Mouse (Mus musculus) forebrain, postnatal 0 days (tissue): ENCODE results near the gene Ptpn14. TPM values are rescaled to one million over a fixed set of nuclear protein-coding genes. Genes with fewer than 3 reads are reported as not detected.
A peak's percentile ranks its signal among the peaks of the same experiment; 100 is the strongest.

Source experiments
- ATAC-seq: fragments of 200-750 bp; cut with Nextera tagmentation; 2 replicates; pipeline ENCODE4 v1.8.0; 2017; ENCODE audit warnings: mild to moderate bottlenecking, moderate library complexity
- DNase-seq: peaks from one replicate; pipeline ENCODE4 v3.0.0-alpha.2; 2015
- H3K27ac ChIP-seq: fragments of 300-500 bp; sonication (generic); 2 replicates; pipeline ENCODE4 v1.5.1; 2014; ENCODE audit warnings: low read depth, mild to moderate bottlenecking, antibody characterized with exemption, low read length, moderate library complexity, mixed read lengths
- H3K27me3 ChIP-seq: fragments of 300-500 bp; sonication (generic); 2 replicates; pipeline ENCODE4 v1.6.1; 2014; ENCODE audit warnings: mild to moderate bottlenecking, low read length, mixed read lengths; ENCODE audit not compliant: insufficient read depth
- H3K36me3 ChIP-seq: fragments of 300-500 bp; sonication (generic); 2 replicates; pipeline ENCODE4 v1.6.1; 2014; ENCODE audit warnings: mild to moderate bottlenecking, moderate library complexity; ENCODE audit not compliant: insufficient read depth
- H3K4me1 ChIP-seq: fragments of 300-500 bp; sonication (generic); 2 replicates; pipeline ENCODE4 v1.6.1; 2014; ENCODE audit warnings: antibody characterized with exemption; ENCODE audit not compliant: insufficient read depth
- H3K4me2 ChIP-seq: fragments of 300-500 bp; sonication (generic); 2 replicates; pipeline ENCODE4 v1.6.1; 2014; ENCODE audit warnings: low read depth, mild to moderate bottlenecking, moderate library complexity
- H3K4me3 ChIP-seq: fragments of 300-500 bp; sonication (generic); 2 replicates; pipeline ENCODE4 v1.5.1; 2014; ENCODE audit warnings: low read depth, low read length, mixed read lengths
- H3K9ac ChIP-seq: fragments of 300-500 bp; sonication (generic); 2 replicates; pipeline ENCODE4 v1.6.1; 2014; ENCODE audit warnings: mild to moderate bottlenecking
- H3K9me3 ChIP-seq: fragments of 300-500 bp; sonication (generic); 2 replicates; pipeline ENCODE4 v1.6.1; 2016; ENCODE audit warnings: low read length
- CTCF ChIP-seq: sonication (generic); IDR thresholded peaks from 2 replicates; pipeline ENCODE4 v1.5.1; 2016; ENCODE audit warnings: antibody characterized with exemption, control low read depth, low read depth
- WGBS: fragments of 180-500 bp; shearing (Covaris S2); extraction: QIAGEN DNeasy Blood & Tissue Kit; methylation state at CpG from one replicate; pipeline ENCODE4 v1.1.7; 2014; 5-methylcytosine and 5-hydroxymethylcytosine counted together
- polyA plus RNA-seq: library from polyadenylated mRNA; unstranded; fragments of >200 nt; fragmentation: Nextera tagmentation; extraction: Ambion mirVana; gene quantifications from 2 replicates; pipeline ENCODE4 v1.2.1, GENCODE M21; 2015
- total RNA-seq: library from RNA; depleted of rRNA; stranded (reverse); fragments of >200 nt; gene quantifications from 2 replicates; pipeline ENCODE4 v1.2.3, GENCODE M21; 2014; rRNA removed

Gene Ptpn14
- 3.2 and 3.9 TPM in 2 replicates for total RNA-seq
- 0.49 and 0.98 TPM in 2 replicates for polyA plus RNA-seq

GRCm38 (mm10) chr1:189727884-189728783, at the start of gene Ptpn14:
Ptpn14 (plus strand) TSS chr1:189728268.
- H3K27ac ChIP-seq = 0 out of 2 replicates have a peak within 1 kb of the TSS, but pooled peaks have one; percentile 15
- no peaks in the 10 kb centered on the region for H3K9me3 ChIP-seq
- no peak for TF ChIP-seq CTCF
- ATAC-seq (peak; percentile 89), DNase-seq (peak; percentile 57)
- H3K4me1 ChIP-seq = 0 out of 2 replicates have a peak, but pooled peaks cover 7% of the 10 kb centered on the region
- H3K27me3 ChIP-seq = peaks cover 39% of the 10 kb centered on the region
- WGBS = 5% methylated on average over 72 of the region's 98 CpGs
- H3K4me2 ChIP-seq = peak within 1 kb of the TSS; percentile 98
- H3K4me3 ChIP-seq = peak within 1 kb of the TSS; percentile 57
- H3K9ac ChIP-seq = peak within 1 kb of the TSS; percentile 45
- H3K36me3 ChIP-seq = no peaks in the 10 kb centered on the region

- Histone ChIP-seq H3K9me3 (no peaks in the 10 kb centered on the region), H3K4me1 (no peaks in the 10 kb centered on the region), H3K36me3 (no peaks in the 10 kb centered on the region), H3K27me3 (no peaks in the 10 kb centered on the region), H3K9ac (no peak overlapping the region), H3K4me2 (no peak overlapping the region), H3K27ac (no peak overlapping the region), H3K4me3 (no peak overlapping the region)
- ATAC-seq (no peak), DNase-seq (no peak)
- 93% methylated on average over 3 of the region's 3 CpGs for WGBS
- no peak for TF ChIP-seq CTCF
These were observed 48.5 kb upstream of the Ptpn14 start for GRCm38 (mm10) chr1:189679555-189679954.

GRCm38 (mm10) chr1:189684786-189685415, 43.2 kb upstream of the Ptpn14 start:
- TF ChIP-seq CTCF = no peak
- no peak overlapping the region for H3K4me3 ChIP-seq
- DNase-seq = no peak

GRCm38 (mm10) chr1:189686025-189686424, 42.0 kb upstream of the Ptpn14 start:
- no peak for TF ChIP-seq CTCF
- no peak overlapping the region for H3K4me2 ChIP-seq
- no peak overlapping the region for H3K27ac ChIP-seq
- DNase-seq (no peak), ATAC-seq (no peak)
- no peaks in the 10 kb centered on the region for H3K9me3 ChIP-seq
- 0 out of 2 replicates have a peak, but pooled peaks cover 3% of the 10 kb centered on the region for H3K4me1 ChIP-seq
- 84% methylated on average over 6 of the region's 6 CpGs for WGBS
- no peaks in the 10 kb centered on the region for H3K27me3 ChIP-seq
- H3K36me3 ChIP-seq = no peaks in the 10 kb centered on the region
- H3K4me3 ChIP-seq = no peak overlapping the region
- H3K9ac ChIP-seq = no peak overlapping the region

More at GRCm38 (mm10) chr1:189684786-189685415, 43.2 kb upstream of the Ptpn14 start:
- WGBS = 97% methylated on average over 9 of the region's 9 CpGs
- Histone ChIP-seq H3K36me3 (no peaks in the 10 kb centered on the region), H3K9me3 (no peaks in the 10 kb centered on the region), H3K27me3 (no peaks in the 10 kb centered on the region), H3K9ac (no peak overlapping the region), H3K27ac (no peak overlapping the region), H3K4me1 (0 out of 2 replicates have a peak, but pooled peaks cover 3% of the 10 kb centered on the region), H3K4me2 (no peak overlapping the region)
- no peak for ATAC-seq

- peak; percentile 99 for DNase-seq
- Histone ChIP-seq H3K4me1 (0 out of 2 replicates have a peak, but pooled peaks cover 3% of the 10 kb centered on the region), H3K4me2 (peak within 1 kb of the TSS; percentile 89), H3K27ac (no peak within 1 kb of the TSS), H3K9me3 (no peaks in the 10 kb centered on the region), H3K9ac (peak within 1 kb of the TSS; percentile 40), H3K36me3 (no peaks in the 10 kb centered on the region), H3K4me3 (peak within 1 kb of the TSS; percentile 55), H3K27me3 (no peaks in the 10 kb centered on the region)
- ATAC-seq = peak; percentile 100
- no peak for TF ChIP-seq CTCF
- WGBS = under 1% methylated on average over 55 of the region's 55 CpGs
These were observed 40.2 kb upstream of the Ptpn14 start, which contains the start of gene Cenpf for GRCm38 (mm10) chr1:189687654-189688387. Cenpf (minus strand) TSS chr1:189688086.

DNA sequence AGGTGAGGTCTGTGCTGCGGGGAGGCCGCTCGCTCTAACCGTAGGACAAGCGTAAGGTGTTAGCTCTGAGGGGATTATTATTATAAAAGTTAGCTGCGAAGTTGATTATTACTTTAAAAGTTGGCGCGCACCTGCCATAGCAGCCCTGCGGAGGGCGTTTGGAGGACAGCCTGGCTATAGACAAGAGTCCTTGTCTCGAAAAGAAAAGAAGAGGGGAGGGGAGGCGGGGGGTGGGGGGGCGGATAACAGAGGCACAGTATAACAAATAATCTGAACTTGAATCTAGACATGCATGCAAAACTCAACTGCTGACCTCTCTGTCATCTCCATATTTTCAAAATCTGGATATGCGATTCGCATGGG, 39.7 kb upstream of the Ptpn14 start:
- Histone ChIP-seq H3K4me1 (0 out of 2 replicates have a peak, but pooled peaks cover 3% of the 10 kb centered on the region), H3K4me2 (peak overlapping the region; percentile 89), H3K27me3 (no peaks in the 10 kb centered on the region), H3K4me3 (peak overlapping the region; percentile 55), H3K36me3 (no peaks in the 10 kb centered on the region), H3K9ac (no peak overlapping the region), H3K27ac (no peak overlapping the region), H3K9me3 (no peaks in the 10 kb centered on the region)
- DNase-seq (no peak), ATAC-seq (peak; percentile 14)
- no peak for TF ChIP-seq CTCF
- WGBS = under 1% methylated on average over 15 of the region's 15 CpGs
